Mouse (Mus musculus): ENCODE measurements around the gene Akap6. TPM values are rescaled to one million over a fixed set of nuclear protein-coding genes. Genes with fewer than 3 reads are reported as not detected.

Akap6 gene
- total RNA-seq, 2 experiments from 2014 or later: 97.4 to 99.6 TPM

GRCm38 (mm10) chr12:52773847-52774246 lies 74.7 kb downstream of the Akap6 start:
- intact Hi-C loops (cut with DNase I): no loop called here
- no peak for DNase-seq

GRCm38 (mm10) chr12:52774382-52774781 lies 75.2 kb downstream of the Akap6 start:
- no peak for DNase-seq
- intact Hi-C loops (cut with DNase I): no loop called here

- intact Hi-C loops (cut with DNase I): no loop called here
Observed at GRCm38 (mm10) chr12:52780216-52780615, 81.0 kb downstream of the Akap6 start.

GRCm38 (mm10) chr12:52781066-52781465 lies 81.9 kb downstream of the Akap6 start:
- intact Hi-C loops (cut with DNase I): no loop called here
- no peak for DNase-seq

More at GRCm38 (mm10) chr12:52780216-52780615, 81.0 kb downstream of the Akap6 start:
- no peak for DNase-seq

GRCm38 (mm10) chr12:52782902-52783441 lies 83.8 kb downstream of the Akap6 start:
- peak in 1 of 2 experiments; percentile 29 for DNase-seq
- intact Hi-C loops (cut with DNase I): no loop called here

GRCm38 (mm10) chr12:52785217-52785616 lies 86.0 kb downstream of the Akap6 start:
- intact Hi-C loops (cut with DNase I): no loop called here

GRCm38 (mm10) chr12:52790350-52790768 lies 91.2 kb downstream of the Akap6 start:
- peak; percentile 64 to 69 for DNase-seq
- intact Hi-C loops (cut with DNase I): loop anchor here (5.0 to 10.0 kb wide), 4 partner anchors 78 to 286 kb away; partner anchors contain the start of gene Arhgap5

More at GRCm38 (mm10) chr12:52785217-52785616, 86.0 kb downstream of the Akap6 start:
- no peak for DNase-seq

GRCm38 (mm10) chr12:52794131-52794530 lies 94.9 kb downstream of the Akap6 start:
- intact Hi-C loops (cut with DNase I): loop anchor here (5.0 to 10.0 kb wide), 4 partner anchors 82 to 289 kb away; partner anchors contain the start of gene Arhgap5
- DNase-seq: no peak

GRCm38 (mm10) chr12:52795551-52796470 lies 96.6 kb downstream of the Akap6 start:
- no peak for DNase-seq
- intact Hi-C loops (cut with DNase I): loop anchor here (10.0 kb wide), 1 partner anchor 291 kb away; the partner anchor contains the start of gene Arhgap5

- intact Hi-C loops (cut with DNase I): loop anchor here (10.0 kb wide), 1 partner anchor 292 kb away; the partner anchor contains the start of gene Arhgap5
- DNase-seq: no peak
Observed at GRCm38 (mm10) chr12:52796471-52796795, 97.2 kb downstream of the Akap6 start.

- intact Hi-C loops (cut with DNase I): loop anchor here (10.0 kb wide), 1 partner anchor 295 kb away; the partner anchor contains the start of gene Arhgap5
- no peak for DNase-seq
Observed at GRCm38 (mm10) chr12:52799717-52800116, 100.5 kb downstream of the Akap6 start.

GRCm38 (mm10) chr12:52806273-52806672 lies 107.1 kb downstream of the Akap6 start:
- intact Hi-C loops (cut with DNase I): no loop called here
- DNase-seq: no peak

- DNase-seq: no peak
- intact Hi-C loops (cut with DNase I): no loop called here
Observed at GRCm38 (mm10) chr12:52818588-52818987, 119.4 kb downstream of the Akap6 start.

- intact Hi-C loops (cut with DNase I): no loop called here
Observed at GRCm38 (mm10) chr12:52824774-52825173, 125.6 kb downstream of the Akap6 start.

GRCm38 (mm10) chr12:52828944-52829736 lies 130.0 kb downstream of the Akap6 start:
- DNase-seq: no peak
- intact Hi-C loops (cut with DNase I): no loop called here

More at GRCm38 (mm10) chr12:52824774-52825173, 125.6 kb downstream of the Akap6 start:
- DNase-seq: no peak

GRCm38 (mm10) chr12:52831782-52832181 lies 132.6 kb downstream of the Akap6 start:
- no peak for DNase-seq

GRCm38 (mm10) chr12:52832230-52832629 lies 133.0 kb downstream of the Akap6 start:
- intact Hi-C loops (cut with DNase I): loop anchor here (1.0 to 10.0 kb wide), 7 partner anchors 63 to 820 kb away; no protein-coding TSS in a partner anchor
- peak; percentile 70 to 72 for DNase-seq

More at GRCm38 (mm10) chr12:52831782-52832181, 132.6 kb downstream of the Akap6 start:
- intact Hi-C loops (cut with DNase I): loop anchor here (1.0 to 10.0 kb wide), 7 partner anchors 64 to 819 kb away; no protein-coding TSS in a partner anchor

GRCm38 (mm10) chr12:52833141-52833540 lies 134.0 kb downstream of the Akap6 start:
- DNase-seq: no peak
- intact Hi-C loops (cut with DNase I): loop anchor here (2.0 to 10.0 kb wide), 6 partner anchors 194 to 821 kb away; no protein-coding TSS in a partner anchor

GRCm38 (mm10) chr12:52834074-52834473 lies 134.9 kb downstream of the Akap6 start:
- intact Hi-C loops (cut with DNase I): loop anchor here (5.0 to 10.0 kb wide), 2 partner anchors 439 to 822 kb away; no protein-coding TSS in a partner anchor
- no peak for DNase-seq

GRCm38 (mm10) chr12:52834781-52835279 lies 135.6 kb downstream of the Akap6 start:
- no peak for DNase-seq
- intact Hi-C loops (cut with DNase I): loop anchor here (5.0 to 10.0 kb wide), 3 partner anchors 37 to 823 kb away; no protein-coding TSS in a partner anchor
